Mouse (Mus musculus): ENCODE measurements around the gene Esrra. TPM values are rescaled to one million over a fixed set of nuclear protein-coding genes. Genes with fewer than 3 reads are reported as not detected.

Esrra gene
- polyA plus RNA-seq, 1 experiment from 2014 or later: 23.0 TPM

- H3K9ac ChIP-seq (ENCODE audit: low read depth, low read length): no peak overlapping the region
- no peak overlapping the region for H3K27ac ChIP-seq
- 82% methylated on average over 10 of the region's 10 CpGs for WGBS
- no peak for TF ChIP-seq CTCF (IDR thresholded peaks at IDR 0.05; ENCODE audit: low read depth)
- H3K9me3 ChIP-seq (replicated peaks; ENCODE audit: low read length): no peaks in the 10 kb centered on the region
- no peak overlapping the region for H3K4me2 ChIP-seq (ENCODE audit: low read length)
- H3K27me3 ChIP-seq (ENCODE audit: insufficient read depth, low read length): no peaks in the 10 kb centered on the region
- no peak for DNase-seq (ENCODE audit: low spot score)
- ATAC-seq (replicated peaks; ENCODE audit: low FRiP score, low read depth): no peak
- peaks cover 58% of the 10 kb centered on the region for H3K36me3 ChIP-seq (ENCODE audit: insufficient read depth, low read length)
- no peak overlapping the region for H3K4me3 ChIP-seq (replicated peaks; ENCODE audit: low read depth, low read length)
- peaks cover 8% of the 10 kb centered on the region; the same call in 1 of the 2 replicates for H3K4me1 ChIP-seq (replicated peaks; ENCODE audit: insufficient read depth, low read length)
Observed at GRCm38 (mm10) chr19:6956461-6956860, 34.8 kb upstream of the Esrra start.

- H3K9me3 ChIP-seq (replicated peaks; ENCODE audit: low read length): no peaks in the 10 kb centered on the region
- TF ChIP-seq CTCF (IDR thresholded peaks at IDR 0.05; ENCODE audit: low read depth): no peak
- no peak overlapping the region for H3K27ac ChIP-seq
Observed at GRCm38 (mm10) chr19:6955424-6955823, 33.8 kb upstream of the Esrra start.

GRCm38 (mm10) chr19:6954046-6954445, 32.4 kb upstream of the Esrra start:
- H3K36me3 ChIP-seq (ENCODE audit: insufficient read depth, low read length): peaks cover 43% of the 10 kb centered on the region
- no peak for ATAC-seq (replicated peaks; ENCODE audit: low FRiP score, low read depth)
- no peaks in the 10 kb centered on the region for H3K9me3 ChIP-seq (replicated peaks; ENCODE audit: low read length)
- H3K4me2 ChIP-seq (ENCODE audit: low read length): no peak overlapping the region
- no peak overlapping the region for H3K9ac ChIP-seq (ENCODE audit: low read depth, low read length)
- peaks cover 8% of the 10 kb centered on the region; the same call in 1 of the 2 replicates for H3K4me1 ChIP-seq (replicated peaks; ENCODE audit: insufficient read depth, low read length)
- H3K4me3 ChIP-seq (replicated peaks; ENCODE audit: low read depth, low read length): no peak overlapping the region
- WGBS: 53% methylated on average over 9 of the region's 9 CpGs
- H3K27ac ChIP-seq: no peak overlapping the region
- no peaks in the 10 kb centered on the region for H3K27me3 ChIP-seq (ENCODE audit: insufficient read depth, low read length)
- no peak for DNase-seq (ENCODE audit: low spot score)
- peak; percentile 69 for TF ChIP-seq CTCF (IDR thresholded peaks at IDR 0.05; ENCODE audit: low read depth)

More at GRCm38 (mm10) chr19:6955424-6955823, 33.8 kb upstream of the Esrra start:
- Histone ChIP-seq H3K9ac (ENCODE audit: low read depth, low read length) (no peak overlapping the region), H3K27me3 (ENCODE audit: insufficient read depth, low read length) (no peaks in the 10 kb centered on the region), H3K4me3 (replicated peaks; ENCODE audit: low read depth, low read length) (no peak overlapping the region), H3K4me2 (ENCODE audit: low read length) (no peak overlapping the region), H3K36me3 (ENCODE audit: insufficient read depth, low read length) (peaks cover 57% of the 10 kb centered on the region), H3K4me1 (replicated peaks; ENCODE audit: insufficient read depth, low read length) (peaks cover 8% of the 10 kb centered on the region; the same call in 1 of the 2 replicates)
- WGBS: 79% methylated on average over 7 of the region's 7 CpGs
- ATAC-seq (replicated peaks; ENCODE audit: low FRiP score, low read depth) (no peak), DNase-seq (ENCODE audit: low spot score) (no peak)

GRCm38 (mm10) chr19:6952712-6953037, 31.1 kb upstream of the Esrra start:
- peaks cover 8% of the 10 kb centered on the region; the same call in 1 of the 2 replicates for H3K4me1 ChIP-seq (replicated peaks; ENCODE audit: insufficient read depth, low read length)
- peak overlapping the region; percentile 96 for H3K27ac ChIP-seq
- no peak overlapping the region for H3K4me3 ChIP-seq (replicated peaks; ENCODE audit: low read depth, low read length)
- 6% methylated on average over 3 of the region's 3 CpGs for WGBS
- TF ChIP-seq CTCF (IDR thresholded peaks at IDR 0.05; ENCODE audit: low read depth): no peak
- peak overlapping the region; percentile 67 for H3K4me2 ChIP-seq (ENCODE audit: low read length)
- DNase-seq (ENCODE audit: low spot score): peak; percentile 38
- H3K36me3 ChIP-seq (ENCODE audit: insufficient read depth, low read length): peaks cover 37% of the 10 kb centered on the region
- H3K9ac ChIP-seq (ENCODE audit: low read depth, low read length): peak overlapping the region; percentile 67
- no peaks in the 10 kb centered on the region for H3K27me3 ChIP-seq (ENCODE audit: insufficient read depth, low read length)
- H3K9me3 ChIP-seq (replicated peaks; ENCODE audit: low read length): no peaks in the 10 kb centered on the region
- ATAC-seq (replicated peaks; ENCODE audit: low FRiP score, low read depth): no peak

GRCm38 (mm10) chr19:6951994-6952711, 30.5 kb upstream of the Esrra start:
- no peaks in the 10 kb centered on the region for H3K27me3 ChIP-seq (ENCODE audit: insufficient read depth, low read length)

GRCm38 (mm10) chr19:6951381-6951968, 29.9 kb upstream of the Esrra start:
- under 1% methylated on average over 35 of the region's 35 CpGs for WGBS
- peak overlapping the region; percentile 67 for H3K9ac ChIP-seq (ENCODE audit: low read depth, low read length)
- H3K4me2 ChIP-seq (ENCODE audit: low read length): peak overlapping the region; percentile 67
- ATAC-seq (replicated peaks; ENCODE audit: low FRiP score, low read depth) (peak; percentile 71), DNase-seq (ENCODE audit: low spot score) (peak; percentile 98)
- 0 out of 2 replicates have a peak, but pooled peaks have one; percentile 0 for TF ChIP-seq CTCF (IDR thresholded peaks at IDR 0.05; ENCODE audit: low read depth)
- H3K4me3 ChIP-seq (replicated peaks; ENCODE audit: low read depth, low read length): peak overlapping the region; percentile 58
- H3K27ac ChIP-seq: peak overlapping the region; percentile 96
- H3K4me1 ChIP-seq (replicated peaks; ENCODE audit: insufficient read depth, low read length): peaks cover 8% of the 10 kb centered on the region; the same call in 1 of the 2 replicates
- no peaks in the 10 kb centered on the region for H3K27me3 ChIP-seq (ENCODE audit: insufficient read depth, low read length)
- H3K9me3 ChIP-seq (replicated peaks; ENCODE audit: low read length): no peaks in the 10 kb centered on the region
- H3K36me3 ChIP-seq (ENCODE audit: insufficient read depth, low read length): peaks cover 26% of the 10 kb centered on the region; the same call in 1 of the 2 replicates

More at GRCm38 (mm10) chr19:6951994-6952711, 30.5 kb upstream of the Esrra start:
- no peaks in the 10 kb centered on the region for H3K9me3 ChIP-seq (replicated peaks; ENCODE audit: low read length)
- H3K4me3 ChIP-seq (replicated peaks; ENCODE audit: low read depth, low read length): peak overlapping the region; percentile 58
- H3K4me1 ChIP-seq (replicated peaks; ENCODE audit: insufficient read depth, low read length): peaks cover 8% of the 10 kb centered on the region; the same call in 1 of the 2 replicates
- DNase-seq (ENCODE audit: low spot score) (peak; percentile 81), ATAC-seq (replicated peaks; ENCODE audit: low FRiP score, low read depth) (peak; percentile 64)
- WGBS: 1% methylated on average over 31 of the region's 31 CpGs
- H3K27ac ChIP-seq: peak overlapping the region; percentile 96
- peak overlapping the region; percentile 67 for H3K9ac ChIP-seq (ENCODE audit: low read depth, low read length)
- peak overlapping the region; percentile 67 for H3K4me2 ChIP-seq (ENCODE audit: low read length)
- no peak for TF ChIP-seq CTCF (IDR thresholded peaks at IDR 0.05; ENCODE audit: low read depth)
- H3K36me3 ChIP-seq (ENCODE audit: insufficient read depth, low read length): peaks cover 32% of the 10 kb centered on the region

Data from kidney, postnatal 0 days (tissue).